Mouse (Mus musculus) midbrain, embryonic 14.5 days (tissue): ENCODE measurements around the gene Esrp2. TPM values are rescaled to one million over a fixed set of nuclear protein-coding genes. Genes with fewer than 3 reads are reported as not detected.
A peak's percentile ranks its signal among the peaks of the same experiment; 100 is the strongest.

ENCODE experiments used
- ATAC-seq: fragments of 200-750 bp; cut with Nextera tagmentation; 2 replicates; pipeline ENCODE4 v1.8.0; 2017; ENCODE audit warnings: moderate number of reproducible peaks, moderate library complexity; ENCODE audit not compliant: low FRiP score, low TSS enrichment
- DNase-seq: peaks from one replicate; pipeline ENCODE4 v3.0.0-alpha.2; 2015
- H3K27ac ChIP-seq: fragments of 300-500 bp; sonication (generic); replicated peaks from 2 replicates; pipeline ENCODE4 v1.5.1; 2014; ENCODE audit warnings: mild to moderate bottlenecking, low read depth, low read length, moderate library complexity
- H3K27me3 ChIP-seq: fragments of 300-500 bp; sonication (generic); 2 replicates; pipeline ENCODE4 v1.6.1; 2014; ENCODE audit warnings: low read length, control low read depth, mixed read lengths; ENCODE audit not compliant: control insufficient read depth, insufficient read depth
- H3K36me3 ChIP-seq: fragments of 300-500 bp; sonication (generic); 2 replicates; pipeline ENCODE4 v1.6.1; 2014; ENCODE audit warnings: low read length, control low read depth; ENCODE audit not compliant: control insufficient read depth, insufficient read depth
- H3K4me1 ChIP-seq: fragments of 300-500 bp; sonication (generic); 2 replicates; pipeline ENCODE4 v1.6.1; 2014; ENCODE audit warnings: mild to moderate bottlenecking, antibody characterized with exemption, low read length, control low read depth; ENCODE audit not compliant: control insufficient read depth, insufficient read depth
- H3K4me2 ChIP-seq: fragments of 300-500 bp; sonication (generic); 2 replicates; pipeline ENCODE4 v1.6.1; 2014; ENCODE audit warnings: mild to moderate bottlenecking, low read length, moderate library complexity
- H3K4me3 ChIP-seq: fragments of 300-500 bp; sonication (generic); replicated peaks from 2 replicates; pipeline ENCODE4 v1.5.1; 2014; ENCODE audit warnings: low read depth, low read length
- H3K9ac ChIP-seq: fragments of 300-500 bp; sonication (generic); replicated peaks from 2 replicates; pipeline ENCODE4 v1.6.1; 2014; ENCODE audit warnings: mild to moderate bottlenecking, low read length, moderate library complexity
- H3K9me3 ChIP-seq: fragments of 300-500 bp; sonication (generic); 2 replicates; pipeline ENCODE4 v1.6.1; 2016; ENCODE audit warnings: low read length, control low read depth, mixed read lengths; ENCODE audit not compliant: control insufficient read depth
- WGBS: fragments of 180-500 bp; shearing (Covaris S2); extraction: QIAGEN DNeasy Blood & Tissue Kit; methylation state at CpG from one replicate; pipeline ENCODE4 v1.1.7; 2014; 5-methylcytosine and 5-hydroxymethylcytosine counted together
- polyA plus RNA-seq: library from polyadenylated mRNA; unstranded; fragments of >200 nt; fragmentation: Nextera tagmentation; extraction: Ambion mirVana; gene quantifications from 2 replicates; pipeline ENCODE4 v1.2.1, GENCODE M21; 2014

Gene Esrp2
- polyA plus RNA-seq, 1 experiment from 2014 or later, result 0.25 TPM

DNA sequence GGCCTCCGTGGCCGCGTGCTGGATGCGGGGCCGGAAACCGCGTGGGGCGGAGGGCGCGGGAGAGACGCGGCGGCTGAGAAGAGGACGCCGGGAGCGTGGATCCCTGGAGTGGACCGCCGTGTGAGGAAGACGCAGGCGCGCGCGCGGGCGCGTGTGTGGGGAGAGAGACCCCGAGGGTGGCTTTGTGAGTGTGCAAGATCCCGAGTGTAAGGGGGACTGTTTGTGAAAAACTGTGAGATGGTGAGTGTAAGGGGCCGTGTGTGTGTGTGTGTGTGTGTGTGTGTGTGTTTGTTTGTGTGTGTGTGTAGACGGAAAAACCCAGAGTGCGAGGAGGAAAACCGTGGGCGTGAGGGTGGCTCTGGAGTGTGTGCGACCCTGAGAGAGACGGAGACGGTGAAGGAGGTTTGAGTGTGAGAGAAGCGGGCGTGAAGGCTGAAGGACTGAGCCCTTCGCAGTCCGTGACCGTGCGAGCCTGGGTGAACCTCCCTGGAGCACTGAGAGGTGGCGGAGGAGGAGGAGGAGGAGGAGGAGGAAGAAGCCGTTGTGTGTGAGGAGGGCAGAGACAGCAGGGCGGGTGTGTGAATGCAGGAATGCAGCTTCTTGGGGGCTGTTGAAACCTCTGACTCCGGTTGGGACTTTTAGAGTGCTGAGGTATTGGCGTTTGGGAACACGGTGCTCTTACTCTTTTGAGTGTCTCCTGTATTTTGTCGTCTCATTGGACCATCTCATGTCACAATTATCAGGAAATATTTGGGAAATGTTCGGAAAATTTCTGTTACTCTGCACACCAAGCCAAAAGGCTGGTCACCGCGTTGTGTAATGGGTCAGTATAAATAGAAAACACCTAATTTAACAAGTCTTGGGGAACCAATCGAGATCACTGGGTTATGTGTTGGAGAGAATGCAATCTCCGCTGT is 32.5 kb upstream of the Esrp2 start:
- peak; percentile 86 for DNase-seq
- peak; percentile 78 for ATAC-seq
- Histone ChIP-seq H3K9me3 (no peaks in the 10 kb centered on the region), H3K9ac (peak overlapping the region; percentile 93), H3K4me3 (peak overlapping the region; percentile 77), H3K4me1 (peaks cover 8% of the 10 kb centered on the region), H3K27me3 (no peaks in the 10 kb centered on the region), H3K4me2 (peak overlapping the region; percentile 92), H3K27ac (peak overlapping the region; percentile 95), H3K36me3 (no peaks in the 10 kb centered on the region)
- WGBS, result 2% methylated on average over 54 of the region's 54 CpGs

DNA sequence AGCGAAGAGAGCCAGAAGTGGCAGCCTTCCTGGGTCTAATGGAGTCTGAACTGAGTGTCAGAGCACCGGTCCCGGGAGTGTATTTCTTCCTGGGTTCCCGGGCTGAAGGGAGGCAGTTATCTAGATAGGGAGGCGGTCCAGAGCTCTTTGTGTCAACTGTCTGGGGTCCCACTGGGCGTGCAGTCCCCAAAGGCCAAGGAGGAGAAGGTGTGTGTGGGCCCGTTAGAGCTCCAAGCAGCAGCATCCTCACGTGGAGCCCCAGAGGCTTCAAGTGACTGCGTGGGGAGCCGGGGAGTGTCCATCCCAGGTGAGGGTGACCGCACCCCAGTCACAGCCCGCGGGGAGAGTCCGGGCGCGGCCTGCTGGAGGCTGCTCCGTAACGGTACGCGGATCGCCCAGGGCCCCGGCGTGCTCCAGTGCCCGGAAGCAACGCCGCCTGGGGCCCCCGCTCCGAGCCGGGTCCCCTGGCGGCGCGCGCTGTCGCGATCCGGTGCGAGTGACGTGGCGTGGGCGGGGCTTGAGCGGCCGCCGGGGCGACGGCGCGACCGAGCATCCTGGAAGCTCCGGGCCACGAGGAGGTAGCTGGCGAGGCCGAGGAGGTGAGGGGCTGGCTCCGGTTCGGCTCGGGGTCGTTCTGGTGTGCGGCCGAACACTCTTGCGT is 31.7 kb upstream of the Esrp2 start, which contains the start of gene Slc7a6:
TSS of gene Slc7a6 (plus strand) at position 502 of the 661 bp plus-strand sequence.
- DNase-seq, result peak; percentile 94
- H3K4me3 ChIP-seq, result peak within 1 kb of the TSS; percentile 77
- peak; percentile 85 for ATAC-seq

DNA sequence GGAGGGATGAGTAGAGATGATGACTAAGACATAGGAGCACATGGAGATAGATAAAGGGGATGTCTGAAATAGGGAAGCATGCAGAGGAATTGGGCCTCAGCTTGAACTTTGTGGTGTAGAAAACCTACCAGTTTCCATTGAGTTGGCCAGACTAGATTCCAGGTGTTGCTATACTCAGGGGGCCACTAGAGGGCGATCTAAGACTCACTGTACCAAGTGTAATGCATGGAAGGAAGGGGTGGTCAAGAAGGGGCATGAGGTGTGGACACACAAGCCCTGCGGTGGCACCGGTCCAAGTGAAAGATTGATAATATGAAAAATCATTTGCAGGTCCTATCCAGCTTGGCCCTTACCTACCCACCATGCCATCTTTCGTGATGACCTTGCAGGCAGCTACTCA is 28.7 kb upstream of the Esrp2 start:
- no peaks in the 10 kb centered on the region for H3K27me3 ChIP-seq
- peaks cover 8% of the 10 kb centered on the region for H3K4me1 ChIP-seq
- 47% methylated on average over 4 of the region's 4 CpGs for WGBS
- DNase-seq (peak; percentile 79), ATAC-seq (no peak)
- H3K4me3 ChIP-seq, result no peak overlapping the region
- H3K36me3 ChIP-seq, result peaks cover 35% of the 10 kb centered on the region
- H3K4me2 ChIP-seq, result no peak overlapping the region
- no peaks in the 10 kb centered on the region for H3K9me3 ChIP-seq
- H3K27ac ChIP-seq, result no peak overlapping the region
- no peak overlapping the region for H3K9ac ChIP-seq

More for the DNA sequence above, 31.7 kb upstream of the Esrp2 start, which contains the start of gene Slc7a6:
- under 1% methylated on average over 58 of the region's 59 CpGs for whole genome bisulfite sequencing
- H3K4me2 ChIP-seq, result peak within 1 kb of the TSS; percentile 92
- H3K27me3 ChIP-seq, result no peaks in the 10 kb centered on the region
- peaks cover 6% of the 10 kb centered on the region for H3K36me3 ChIP-seq
- peaks cover 8% of the 10 kb centered on the region for H3K4me1 ChIP-seq
- peak within 1 kb of the TSS; percentile 93 for H3K9ac ChIP-seq
- H3K27ac ChIP-seq, result peak within 1 kb of the TSS; percentile 95
- H3K9me3 ChIP-seq, result no peaks in the 10 kb centered on the region

DNA sequence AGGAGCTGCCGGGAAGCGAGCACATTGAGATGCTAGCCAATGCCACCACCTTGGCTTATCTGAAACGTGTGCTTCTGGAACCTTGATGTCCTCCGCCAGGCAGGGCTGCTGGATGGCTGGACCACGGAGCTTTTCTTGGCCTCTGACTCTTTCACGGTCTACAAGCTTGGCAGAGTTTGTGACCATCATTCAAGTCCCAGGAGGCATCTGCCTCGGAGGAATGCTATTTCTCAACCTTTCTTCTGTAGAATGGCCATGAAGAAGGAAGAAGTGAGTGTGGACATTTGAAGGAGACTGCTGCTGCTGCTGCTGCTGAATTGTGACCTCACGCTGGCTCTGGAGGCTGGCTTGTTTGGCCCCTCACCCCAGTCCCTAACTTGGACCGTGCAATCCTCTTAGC is 26.5 kb upstream of the Esrp2 start:
- H3K4me3 ChIP-seq, result no peak overlapping the region
- H3K27ac ChIP-seq, result no peak overlapping the region
- ATAC-seq, result no peak
- no peak for DNase-seq
- no peaks in the 10 kb centered on the region for H3K9me3 ChIP-seq
- no peaks in the 10 kb centered on the region for H3K4me1 ChIP-seq
- H3K36me3 ChIP-seq, result peaks cover 47% of the 10 kb centered on the region
- no peak overlapping the region for H3K9ac ChIP-seq
- 93% methylated on average over 9 of the region's 9 CpGs for WGBS
- H3K4me2 ChIP-seq, result no peak overlapping the region
- H3K27me3 ChIP-seq, result no peaks in the 10 kb centered on the region

DNA sequence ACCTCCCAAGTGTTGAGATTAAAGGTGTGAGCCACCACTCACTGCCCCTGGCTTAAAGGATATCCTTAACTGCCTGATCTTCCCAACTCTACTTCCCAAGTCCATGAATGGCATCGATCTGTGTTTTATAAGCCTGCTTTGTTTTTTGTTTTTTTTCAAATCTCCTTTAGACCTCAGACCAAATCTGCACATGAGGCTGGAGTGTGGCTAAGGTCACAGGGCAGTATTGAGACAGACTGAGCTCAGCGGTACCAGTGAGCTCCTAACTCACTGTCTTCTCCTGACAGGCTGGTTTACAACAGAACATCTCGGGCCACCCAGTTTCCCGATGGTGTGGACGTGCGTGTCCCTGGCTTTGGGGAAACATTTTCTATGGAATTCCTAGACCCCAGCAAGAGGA is 23.1 kb upstream of the Esrp2 start:
- Histone ChIP-seq H3K27ac (no peak overlapping the region), H3K27me3 (no peaks in the 10 kb centered on the region), H3K4me2 (no peak overlapping the region), H3K4me1 (no peaks in the 10 kb centered on the region), H3K4me3 (no peak overlapping the region), H3K9me3 (no peaks in the 10 kb centered on the region), H3K9ac (no peak overlapping the region), H3K36me3 (peaks cover 58% of the 10 kb centered on the region)
- ATAC-seq (no peak), DNase-seq (no peak)
- 87% methylated on average over 6 of the region's 6 CpGs for WGBS

DNA sequence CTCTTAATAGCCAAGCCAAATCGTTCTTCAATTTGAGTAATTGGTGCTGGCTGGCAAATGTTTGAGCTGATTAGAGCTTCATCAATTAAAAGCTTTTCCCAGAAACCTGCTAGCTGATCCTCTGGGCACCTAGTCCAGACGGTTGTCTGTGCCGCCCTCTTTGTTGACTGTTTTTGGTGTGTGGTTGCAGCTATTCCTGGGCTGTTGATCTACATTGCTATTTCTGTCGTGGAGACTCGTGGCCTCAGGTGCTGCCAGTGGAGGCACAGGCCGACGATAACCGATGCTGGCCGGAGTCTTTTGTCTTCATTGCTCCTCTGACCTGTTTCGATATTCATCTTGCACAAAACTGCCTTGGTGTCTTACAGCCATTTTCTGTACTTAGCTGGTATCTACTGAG is 21.6 kb upstream of the Esrp2 start:
- Histone ChIP-seq H3K9me3 (no peaks in the 10 kb centered on the region), H3K36me3 (peaks cover 59% of the 10 kb centered on the region)

DNA sequence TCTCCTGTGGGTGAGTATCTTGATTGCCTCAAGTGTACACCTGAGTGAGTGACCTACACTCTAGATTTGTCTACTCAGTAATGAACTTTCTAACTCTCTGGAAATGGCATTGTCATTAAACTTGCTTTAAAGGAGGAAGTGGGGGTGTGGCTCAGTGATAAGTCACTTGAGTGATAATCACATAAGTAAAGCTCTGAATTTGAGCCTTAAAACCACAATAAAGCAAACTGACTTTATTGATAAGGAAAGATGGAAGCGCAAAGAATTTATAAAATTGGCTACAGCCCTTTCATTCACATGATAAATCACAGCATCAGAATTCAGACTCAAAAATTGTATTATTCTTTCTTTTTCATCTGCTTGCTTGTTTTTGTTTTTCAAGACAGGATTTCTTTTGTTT is 20.6 kb upstream of the Esrp2 start:
- H3K9me3 ChIP-seq, result no peaks in the 10 kb centered on the region
- H3K4me1 ChIP-seq, result no peaks in the 10 kb centered on the region
- no peak overlapping the region for H3K27ac ChIP-seq
- ATAC-seq (no peak), DNase-seq (no peak)
- H3K9ac ChIP-seq, result no peak overlapping the region
- H3K4me3 ChIP-seq, result no peak overlapping the region
- no peaks in the 10 kb centered on the region for H3K27me3 ChIP-seq
- no peak overlapping the region for H3K4me2 ChIP-seq
- H3K36me3 ChIP-seq, result peaks cover 49% of the 10 kb centered on the region
- 98% methylated on average over 1 of the region's 1 CpGs for WGBS

More for the DNA sequence above, 21.6 kb upstream of the Esrp2 start:
- no peak for ATAC-seq
- no peaks in the 10 kb centered on the region for H3K4me1 ChIP-seq
- H3K27me3 ChIP-seq, result no peaks in the 10 kb centered on the region
- WGBS, result 88% methylated on average over 10 of the region's 10 CpGs
- no peak for DNase-seq
- no peak overlapping the region for H3K9ac ChIP-seq
- H3K4me2 ChIP-seq, result no peak overlapping the region
- no peak overlapping the region for H3K4me3 ChIP-seq
- H3K27ac ChIP-seq, result no peak overlapping the region

DNA sequence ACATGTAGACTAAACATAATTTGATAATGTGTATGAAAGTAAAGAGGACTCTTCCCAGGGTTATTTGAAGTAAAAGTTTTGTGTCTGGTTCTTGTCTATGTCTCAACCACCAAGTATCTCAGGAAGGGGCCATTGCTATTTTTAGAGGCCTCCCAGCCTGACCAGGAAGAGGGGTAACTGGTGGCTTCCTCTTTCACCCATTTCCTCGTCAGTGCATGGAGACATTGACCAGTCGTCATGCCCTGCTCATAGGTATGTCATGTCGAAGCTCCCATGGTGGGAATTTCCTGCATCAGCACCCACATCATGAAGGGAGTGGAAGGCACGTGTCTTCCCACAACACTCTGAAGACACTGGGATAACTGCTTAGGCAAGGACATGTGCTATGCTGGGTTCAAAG is 16.1 kb upstream of the Esrp2 start:
- Histone ChIP-seq H3K27ac (no peak overlapping the region), H3K9me3 (no peaks in the 10 kb centered on the region), H3K36me3 (peaks cover 20% of the 10 kb centered on the region; the same call in 1 of the 2 replicates), H3K4me2 (no peak overlapping the region), H3K27me3 (no peaks in the 10 kb centered on the region), H3K4me3 (no peak overlapping the region), H3K9ac (no peak overlapping the region), H3K4me1 (peaks cover 7% of the 10 kb centered on the region)
- ATAC-seq (no peak), DNase-seq (no peak)
- WGBS, result 91% methylated on average over 4 of the region's 4 CpGs
